20 mouse cellular contexts compared by ENCODE assay signal in genomic region chr12:35770387-35771024, GRCm38 (mm10).
A peak's percentile ranks its signal among the peaks of the same experiment; 100 is the strongest.
DNase-seq lines count a peak whose midpoint lies in the region; ATAC-seq and TF ChIP-seq lines count a peak whose summit lies in the region.
"Had no signal": no experiment of that assay in that cellular context is flagged by ENCODE, and none has a peak within 500 bp of the region (broad histone marks: within the 10 kb centered on the region; RNA-seq: fewer than 3 reads in every experiment).

No protein-coding gene starts in this region.

- H3K27ac ChIP-seq in intestine, postnatal 0 days (ENCODE audit: low read depth, low read length) = no peak overlapping the region
- no peak overlapping the region for H3K27ac ChIP-seq in liver, postnatal 0 days (ENCODE audit: low read depth)
- H3K27ac ChIP-seq: embryonic facial prominence, embryonic 13.5 days; hindbrain, embryonic 12.5 days; left cerebral cortex, adult 2 months; limb, embryonic 12.5 days; liver, embryonic 13.5 days; neural tube, embryonic 15.5 days; stomach, embryonic 15.5 days had no signal

- no peaks in the 10 kb centered on the region for H3K4me1 ChIP-seq in intestine, postnatal 0 days (replicated peaks; ENCODE audit: control insufficient read depth, insufficient read depth, low read length)
- no peaks in the 10 kb centered on the region for H3K4me1 ChIP-seq in liver, postnatal 0 days (ENCODE audit: insufficient read depth)
- H3K4me1 ChIP-seq: hindbrain, embryonic 12.5 days; limb, embryonic 12.5 days; liver, embryonic 13.5 days; neural tube, embryonic 15.5 days; stomach, embryonic 15.5 days had no signal

- H3K9ac ChIP-seq in intestine, postnatal 0 days (ENCODE audit: low read depth, low read length) = no peak overlapping the region
- H3K9ac ChIP-seq in liver, postnatal 0 days (replicated peaks) = no peak overlapping the region
- H3K9ac ChIP-seq: embryonic facial prominence, embryonic 13.5 days; forebrain, postnatal 0 days; hindbrain, embryonic 12.5 days; limb, embryonic 12.5 days; liver, embryonic 13.5 days; neural tube, embryonic 15.5 days; stomach, embryonic 15.5 days had no signal

- peak; percentile 11 for DNase-seq in ovary, adult 18-20 months (ENCODE audit: low spot score)
- no peak for DNase-seq in ovary, postnatal 14 days (ENCODE audit: low spot score)
- peak; percentile 16 for DNase-seq in fat pad, adult 2 months (ENCODE audit: extremely low read depth, low read depth, low spot score)
- DNase-seq in thymus, postnatal 36 days = peak; percentile 6 to 16
- no peak for DNase-seq in liver, postnatal 0 days
- DNase-seq: cerebellum, adult 9-11 months; forebrain, postnatal 0 days; kidney, postnatal 36 days; liver, embryonic 13.5 days; midbrain, embryonic 14.5 days; right cerebral cortex, postnatal 25 days had no signal

- 68% methylated on average over 5 of the region's 5 CpGs for WGBS in intestine, postnatal 0 days
- WGBS in liver, postnatal 0 days (ENCODE audit: insufficient replicate concordance) = 59% methylated on average over 5 of the region's 5 CpGs

- no peak overlapping the region for H3K4me3 ChIP-seq in intestine, postnatal 0 days (ENCODE audit: low read depth, low read length)
- no peak overlapping the region for H3K4me3 ChIP-seq in liver, postnatal 0 days (ENCODE audit: low read depth, low read length)
- H3K4me3 ChIP-seq: embryonic facial prominence, embryonic 13.5 days; hindbrain, embryonic 12.5 days; left cerebral cortex, adult 2 months; limb, embryonic 12.5 days; liver, embryonic 13.5 days; myocyte; neural tube, embryonic 15.5 days; stomach, embryonic 15.5 days had no signal

- no peak overlapping the region for H3K4me2 ChIP-seq in intestine, postnatal 0 days (replicated peaks; ENCODE audit: low read depth)
- H3K4me2 ChIP-seq in liver, postnatal 0 days (ENCODE audit: low read depth, low read length) = no peak overlapping the region
- H3K4me2 ChIP-seq: embryonic facial prominence, embryonic 13.5 days; hindbrain, embryonic 12.5 days; limb, embryonic 12.5 days; liver, embryonic 13.5 days; neural tube, embryonic 15.5 days; stomach, embryonic 15.5 days had no signal

- peak; percentile 65 for ATAC-seq in CD4-positive, CD25-positive, alpha-beta regulatory T cell, adult 4 months
- no peak for ATAC-seq in intestine, postnatal 0 days
- no peak for ATAC-seq in liver, postnatal 0 days
- ATAC-seq: forebrain, postnatal 0 days had no signal

- no peaks in the 10 kb centered on the region for H3K27me3 ChIP-seq in intestine, postnatal 0 days (replicated peaks; ENCODE audit: control insufficient read depth, insufficient read depth, low read length)
- H3K27me3 ChIP-seq in liver, postnatal 0 days (ENCODE audit: insufficient read depth, low read length) = no peaks in the 10 kb centered on the region
- H3K27me3 ChIP-seq: embryonic facial prominence, embryonic 13.5 days; hindbrain, embryonic 12.5 days; limb, embryonic 12.5 days; liver, embryonic 13.5 days; neural tube, embryonic 15.5 days; stomach, embryonic 15.5 days had no signal

- no peak for TF ChIP-seq CTCF in intestine, postnatal 0 days (IDR thresholded peaks at IDR 0.05; ENCODE audit: low read depth)
- no peak for TF ChIP-seq CTCF in liver, postnatal 0 days (IDR thresholded peaks at IDR 0.05; ENCODE audit: low read depth)

- TF ChIP-seq EP300 in liver, postnatal 0 days (IDR thresholded peaks at IDR 0.05; ENCODE audit: low read depth) = no peak

- H3K9me3 ChIP-seq in intestine, postnatal 0 days (ENCODE audit: control insufficient read depth) = no peaks in the 10 kb centered on the region
- H3K9me3 ChIP-seq in liver, postnatal 0 days (ENCODE audit: low read length) = no peaks in the 10 kb centered on the region
- H3K9me3 ChIP-seq: embryonic facial prominence, embryonic 13.5 days; hindbrain, embryonic 12.5 days; limb, embryonic 12.5 days; liver, embryonic 13.5 days; neural tube, embryonic 15.5 days; stomach, embryonic 15.5 days had no signal

- no peaks in the 10 kb centered on the region for H3K36me3 ChIP-seq in intestine, postnatal 0 days (ENCODE audit: control insufficient read depth, insufficient read depth)
- H3K36me3 ChIP-seq in liver, postnatal 0 days (replicated peaks; ENCODE audit: insufficient read depth, low read length) = no peaks in the 10 kb centered on the region
- H3K36me3 ChIP-seq: embryonic facial prominence, embryonic 13.5 days; hindbrain, embryonic 12.5 days; limb, embryonic 12.5 days; liver, embryonic 13.5 days; neural tube, embryonic 15.5 days; stomach, embryonic 15.5 days had no signal

Comparison
In these comparisons a context has a peak if more than half of its experiments do, and no peak if none do; other contexts are left out.
1. DNase-seq: peak in ovary, adult 18-20 months (single experiment), fat pad, adult 2 months (single experiment) and thymus, postnatal 36 days (2 of 2); none in ovary, postnatal 14 days (single experiment) and liver, postnatal 0 days (single experiment).